Mouse (Mus musculus) CH12.LX (cell line): ENCODE data around the gene Lamtor3.

Source experiments
- CTCF ChIP-seq, 2 experiments: IDR thresholded peaks in 1 of 2; conservative IDR thresholded peaks in 1 of 2; 2 replicates each; pipeline ENCODE4 v1.5.1; 2011 to 2012; ENCODE audit warnings: low read depth in 2 of 2, low read length in 2 of 2, improper control_type of control experiment in 1 of 2, inconsistent platforms in 1 of 2, mild to moderate bottlenecking in 1 of 2, moderate library complexity in 1 of 2
- MAX ChIP-seq: IDR thresholded peaks from 2 replicates; pipeline ENCODE4 v1.6.1; 2011; ENCODE audit warnings: low read length, improper control_type of control experiment
- POLR2A ChIP-seq: IDR thresholded peaks from 2 replicates; pipeline ENCODE4 v1.6.1; 2011; ENCODE audit warnings: low read depth, mild to moderate bottlenecking, improper control_type of control experiment, low read length
- USF1 ChIP-seq: IDR thresholded peaks from 2 replicates; pipeline ENCODE4 v1.6.1; 2014; ENCODE audit warnings: low read depth, mild to moderate bottlenecking, inconsistent platforms, low read length, improper control_type of control experiment

DNA sequence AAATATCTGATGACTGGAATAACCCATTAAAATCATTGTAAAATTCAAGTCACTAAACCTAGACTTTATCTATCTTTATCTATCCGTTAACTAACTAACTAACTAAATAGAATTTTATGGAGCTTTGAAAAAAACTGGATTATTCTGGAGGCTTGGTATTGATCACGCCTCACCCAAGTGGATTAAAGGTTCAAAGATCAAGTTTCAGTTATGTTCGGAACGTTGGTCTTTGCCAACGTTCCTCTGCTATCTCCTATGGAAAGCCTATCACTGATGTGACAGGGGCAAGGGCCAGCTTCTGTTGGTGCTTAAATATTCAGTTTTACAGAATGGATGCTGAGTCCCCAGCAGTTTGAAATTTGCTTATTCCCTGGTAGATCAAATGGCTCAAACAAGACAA, 59.9 kb downstream of the Lamtor3 start:
- TF ChIP-seq USF1, result no peak
- no peak for TF ChIP-seq CTCF (conservative IDR thresholded peaks at IDR 0.05 in 1 of 2, IDR thresholded peaks at IDR 0.05 in 1 of 2; ENCODE audit: low read depth in 2 of 2, low read length in 2 of 2)
- TF ChIP-seq MAX, result no peak
- no peak for TF ChIP-seq POLR2A
